Mouse (Mus musculus) MEL (cell line): ENCODE measurements around the gene Mup21. TPM values are rescaled to one million over a fixed set of nuclear protein-coding genes. Genes with fewer than 3 reads are reported as not detected.
"Not testable (repeated sequence)": the region's sequence is repeated elsewhere in the genome, so short reads cannot be mapped to it uniquely, and the experiment has no call there.

Source experiments
- DNase-seq: peaks from one replicate; pipeline ENCODE4 v3.0.0; 2011; ENCODE audit warnings: low read depth, low spot score
- H3K27ac ChIP-seq: 2 replicates; pipeline ENCODE4 v1.5.1; 2012; ENCODE audit warnings: low read depth, mild to moderate bottlenecking, control low read depth, low read length, moderate library complexity; ENCODE audit not compliant: control insufficient read depth
- H3K27me3 ChIP-seq, 2 experiments: fragments of 150-350 bp in 1 of 2; sonication (generic) in 1 of 2; 2 replicates each; pipeline ENCODE4 v1.6.1; 2012; ENCODE audit warnings: low read length in 2 of 2, mild to moderate bottlenecking in 2 of 2, improper control_type of control experiment in 1 of 2, moderate library complexity in 1 of 2; ENCODE audit not compliant: insufficient read depth in 2 of 2, control insufficient read depth in 1 of 2
- H3K36me3 ChIP-seq, 2 experiments: 2 replicates each; pipeline ENCODE4 v1.6.1; 2012 to 2014; ENCODE audit warnings: low read length in 2 of 2, improper control_type of control experiment in 1 of 2, inconsistent platforms in 1 of 2, mild to moderate bottlenecking in 1 of 2; ENCODE audit not compliant: insufficient read depth in 2 of 2, control insufficient read depth in 1 of 2
- H3K4me1 ChIP-seq, 2 experiments: fragments of 150-350 bp in 1 of 2; sonication (generic) in 1 of 2; 2 replicates each; pipeline ENCODE4 v1.6.1; 2012; ENCODE audit warnings: low read length in 2 of 2, improper control_type of control experiment in 1 of 2, mild to moderate bottlenecking in 1 of 2; ENCODE audit not compliant: insufficient read depth in 2 of 2, control insufficient read depth in 1 of 2
- H3K4me3 ChIP-seq, 2 experiments: fragments of 150-350 bp in 1 of 2; sonication (generic) in 1 of 2; 2 replicates each; pipeline ENCODE4 v1.5.1; 2012; ENCODE audit warnings: low read depth in 2 of 2, low read length in 2 of 2, mild to moderate bottlenecking in 2 of 2, moderate library complexity in 2 of 2, control low read depth in 1 of 2, improper control_type of control experiment in 1 of 2; ENCODE audit not compliant: control insufficient read depth in 1 of 2, insufficient read depth in 1 of 2
- H3K79me2 ChIP-seq: 2 replicates; pipeline ENCODE4 v1.6.1; 2012; ENCODE audit warnings: mild to moderate bottlenecking, low read length, moderate library complexity; ENCODE audit not compliant: control insufficient read depth, poor library complexity, insufficient read depth
- H3K9ac ChIP-seq: 2 replicates; pipeline ENCODE4 v1.6.1; 2012; ENCODE audit warnings: low read depth, mild to moderate bottlenecking, control low read depth, low read length, moderate library complexity; ENCODE audit not compliant: control insufficient read depth, poor library complexity, severe bottlenecking
- H3K9me3 ChIP-seq: fragments of 150-350 bp; sonication (generic); replicated peaks from 2 replicates; pipeline ENCODE4 v1.6.1; 2012; ENCODE audit warnings: mild to moderate bottlenecking, low read length, improper control_type of control experiment, moderate library complexity; ENCODE audit not compliant: insufficient read depth
- CTCF ChIP-seq, 3 experiments: IDR thresholded peaks in 2 of 3; conservative IDR thresholded peaks in 1 of 3; 2 replicates each; pipeline ENCODE4 v1.5.1; 2011 to 2012; ENCODE audit warnings: low read length in 3 of 3, low read depth in 2 of 3, mild to moderate bottlenecking in 2 of 3, improper control_type of control experiment in 1 of 3, inconsistent platforms in 1 of 3, mixed read lengths in 1 of 3, moderate library complexity in 1 of 3; ENCODE audit not compliant: control insufficient read depth in 1 of 3, insufficient read depth in 1 of 3, poor library complexity in 1 of 3, severe bottlenecking in 1 of 3
- RAD21 ChIP-seq: IDR thresholded peaks from 2 replicates; pipeline ENCODE4 v1.6.1; 2011; ENCODE audit warnings: mild to moderate bottlenecking, low read depth, low read length, improper control_type of control experiment
- SMC3 ChIP-seq: IDR thresholded peaks from 2 replicates; pipeline ENCODE4 v1.6.1; 2011; ENCODE audit warnings: low read depth, low read length, improper control_type of control experiment
- polyA plus RNA-seq, 2 experiments: library from polyadenylated mRNA; stranded (reverse) in 1 of 2; unstranded in 1 of 2; fragments of >175 nt in 1 of 2; fragments of >200 nt in 1 of 2; gene quantifications; 2 replicates each; pipeline versions ENCODE4 v1.2.1 to v1.2.4; 2012; ENCODE audit warnings: low replicate concordance in 2 of 2, low read depth in 1 of 2; ENCODE audit not compliant: insufficient read length in 2 of 2, insufficient read depth in 1 of 2, missing spikeins in 1 of 2
- total RNA-seq: library from RNA; depleted of rRNA; stranded (reverse); fragments of 300-350 nt; gene quantifications from 2 replicates; pipeline ENCODE4 v1.2.3, GENCODE M21; 2012; rRNA removed

The Mup21 gene
- total and polyA plus RNA-seq, 3 experiments, result not detected

DNA sequence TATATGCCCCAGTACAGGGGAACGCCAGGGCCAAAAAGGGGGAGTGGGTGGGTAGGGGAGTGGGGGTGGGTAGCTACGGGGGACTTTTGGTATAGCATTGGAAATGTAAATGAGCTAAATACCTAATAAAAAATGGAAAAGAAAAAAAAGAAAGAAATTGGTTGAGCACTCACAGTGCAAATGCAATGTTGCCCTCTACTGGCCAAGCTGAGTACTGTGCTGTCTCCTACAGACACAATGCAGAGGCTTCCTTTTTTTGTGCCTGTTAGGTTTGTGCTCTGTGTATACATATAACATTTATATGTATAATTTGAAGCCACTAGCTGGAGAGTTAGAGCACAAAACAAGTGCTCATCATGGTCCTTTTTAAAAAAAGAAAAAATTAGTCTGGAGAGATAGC, 47.3 kb downstream of the Mup21 start:
- DNase-seq, result peak; percentile 26

More for the DNA sequence above, 47.3 kb downstream of the Mup21 start:
- not testable (repeated sequence) for H3K27ac ChIP-seq, H3K4me3 ChIP-seq, H3K79me2 ChIP-seq, H3K4me1 ChIP-seq, H3K9me3 ChIP-seq, H3K9ac ChIP-seq, H3K36me3 ChIP-seq, H3K27me3 ChIP-seq
- peak; percentile 32; the same call in 1 of the 2 replicates for TF ChIP-seq SMC3
- TF ChIP-seq CTCF (IDR thresholded peaks at IDR 0.05 in 2 of 3, conservative IDR thresholded peaks at IDR 0.05 in 1 of 3; ENCODE audit: control insufficient read depth in 1 of 3, insufficient read depth in 1 of 3, low read depth in 2 of 3, low read length in 3 of 3, poor library complexity in 1 of 3, severe bottlenecking in 1 of 3), result peak; percentile 53 to 62 (median 55)
- peak; percentile 44 for TF ChIP-seq RAD21

Other genes with a start within 250 kb of the Mup21 start
- gene Mup20, start 96.7 kb downstream of the Mup21 start, total RNA-seq, result not detected in 2 replicates
- gene Mup20, start 96.7 kb downstream of the Mup21 start, polyA plus RNA-seq, result not detected
- gene Mup3, start 63.5 kb downstream of the Mup21 start, total RNA-seq, result not detected in 2 replicates
- gene Mup3, start 63.5 kb downstream of the Mup21 start, polyA plus RNA-seq, result not detected
- gene Zfp37, start 80.2 kb upstream of the Mup21 start, total RNA-seq, result not detected in 2 replicates
- gene Zfp37, start 80.2 kb upstream of the Mup21 start, polyA plus RNA-seq, result not detected
- gene Slc31a2, start 111.7 kb upstream of the Mup21 start, total RNA-seq, result 0.08 TPM in 1 of 2 replicates, not detected in the other
- under 1 TPM in 1 of 2 experiments, not detected in 1; 0.25 TPM for gene Slc31a2, start 111.7 kb upstream of the Mup21 start, polyA plus RNA-seq
- 21.1 and 23.3 TPM in 2 replicates for gene Fkbp15, start 209.7 kb upstream of the Mup21 start, total RNA-seq
- gene Fkbp15, start 209.7 kb upstream of the Mup21 start, polyA plus RNA-seq, result 10 to 100 TPM in 1 of 2 experiments, not detected in 1; 26.5 TPM
- 18.9 and 20.6 TPM in 2 replicates for gene Slc31a1, start 209.9 kb upstream of the Mup21 start, total RNA-seq
- 10 to 100 TPM; 37.5 to 46.5 TPM for gene Slc31a1, start 209.9 kb upstream of the Mup21 start, polyA plus RNA-seq